Mouse (Mus musculus) CH12.LX (cell line): ENCODE measurements at regions not wholly inside any gene's neighbourhood (a gene's known extent, or its start where the extent isn't known, plus 50 kb on each side); places are given as distances from the start of the nearest gene placed in this dataset.

Experiments
- E2F4 ChIP-seq: IDR thresholded peaks from 2 replicates; pipeline ENCODE4 v1.6.1; 2011; ENCODE audit warnings: low read depth, low read length, improper control_type of control experiment; ENCODE audit not compliant: insufficient replicate concordance
- KAT2A ChIP-seq: IDR thresholded peaks from 2 replicates; pipeline ENCODE4 v1.6.1; 2012; ENCODE audit warnings: low read length, improper control_type of control experiment, inconsistent platforms; ENCODE audit not compliant: insufficient replicate concordance
- SIN3A ChIP-seq: IDR thresholded peaks from 2 replicates; pipeline ENCODE4 v1.6.1; 2012; ENCODE audit warnings: low read length, improper control_type of control experiment, inconsistent platforms
- UBTF ChIP-seq: IDR thresholded peaks from 2 replicates; pipeline ENCODE4 v1.6.1; 2012; ENCODE audit warnings: low read depth, mild to moderate bottlenecking, inconsistent platforms, low read length, improper control_type of control experiment, moderate library complexity
- ZNF384 ChIP-seq: IDR thresholded peaks from 2 replicates; pipeline ENCODE4 v1.6.1; 2012; ENCODE audit warnings: low read depth, low read length, improper control_type of control experiment, inconsistent platforms

DNA sequence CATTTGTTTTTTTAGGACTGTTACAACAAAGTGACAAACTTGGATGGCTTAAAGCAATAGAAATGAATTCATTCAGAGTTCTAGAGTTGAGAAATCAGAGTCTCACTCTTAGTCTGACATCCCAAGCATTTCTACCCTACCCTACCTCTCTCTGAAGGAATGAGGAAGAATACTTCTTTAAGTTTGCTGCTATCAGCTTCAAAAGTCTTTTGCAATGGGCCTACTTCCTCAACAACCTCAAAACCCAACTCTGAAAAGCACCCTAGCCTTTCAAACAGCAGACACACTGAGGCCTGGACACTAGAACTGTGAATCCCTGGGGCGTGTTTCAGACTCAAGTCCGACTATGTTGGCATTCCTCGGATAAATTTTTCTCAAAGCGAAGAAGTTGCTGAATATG is 77.0 kb upstream of the Emcn start:
- no peak for TF ChIP-seq E2F4
- no peak for TF ChIP-seq KAT2A
- TF ChIP-seq ZNF384, result no peak
- TF ChIP-seq UBTF, result no peak
- TF ChIP-seq SIN3A, result no peak
